Mouse (Mus musculus): ENCODE results near the gene Snph.
A peak's percentile ranks its signal among the peaks of the same experiment; 100 is the strongest.

The Snph gene

DNA sequence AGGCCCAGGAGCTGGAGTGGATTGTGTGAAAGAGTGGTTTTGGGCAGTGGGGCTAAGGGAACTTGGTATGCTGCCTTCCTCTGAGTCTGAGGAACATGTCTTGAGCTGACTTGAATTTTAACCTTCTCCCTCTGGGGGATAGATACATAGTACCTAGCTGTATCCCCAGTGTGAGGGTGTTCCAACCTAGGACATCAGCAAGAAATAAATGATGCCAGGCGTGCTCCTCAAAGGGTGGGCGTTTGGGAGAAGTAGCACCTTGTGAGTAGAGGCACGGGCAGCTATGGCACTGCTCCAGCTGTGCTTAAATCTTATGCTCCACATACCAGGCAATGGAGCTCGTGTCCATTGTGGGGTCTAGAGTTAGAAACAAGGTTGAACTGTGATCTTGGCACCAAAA, 85.8 kb downstream of the Snph start:
- no peak for ATAC-seq (ENCODE audit: insufficient number of reproducible peaks, low FRiP score, low TSS enrichment)

DNA sequence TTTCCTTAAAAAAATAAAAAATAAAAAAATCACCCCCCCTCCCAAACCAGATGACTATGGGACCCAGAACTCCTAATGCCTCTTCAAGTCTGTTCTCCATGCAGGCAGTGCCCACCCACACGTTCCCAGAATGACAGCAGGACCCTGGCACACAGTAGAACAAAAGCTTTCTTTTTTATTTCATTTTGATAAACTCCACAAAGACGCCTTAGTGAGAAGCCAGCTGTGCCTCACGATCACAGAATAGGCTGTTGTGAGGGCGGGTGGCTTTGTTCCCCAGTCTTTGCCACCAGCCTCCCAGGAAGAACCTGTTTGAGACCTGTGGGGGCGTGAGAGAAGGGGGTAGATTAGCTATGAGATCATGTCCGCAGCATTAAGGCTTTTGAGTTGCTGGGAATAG, 87.7 kb downstream of the Snph start:
- no peak for ATAC-seq (ENCODE audit: insufficient number of reproducible peaks, low FRiP score, low TSS enrichment)

DNA sequence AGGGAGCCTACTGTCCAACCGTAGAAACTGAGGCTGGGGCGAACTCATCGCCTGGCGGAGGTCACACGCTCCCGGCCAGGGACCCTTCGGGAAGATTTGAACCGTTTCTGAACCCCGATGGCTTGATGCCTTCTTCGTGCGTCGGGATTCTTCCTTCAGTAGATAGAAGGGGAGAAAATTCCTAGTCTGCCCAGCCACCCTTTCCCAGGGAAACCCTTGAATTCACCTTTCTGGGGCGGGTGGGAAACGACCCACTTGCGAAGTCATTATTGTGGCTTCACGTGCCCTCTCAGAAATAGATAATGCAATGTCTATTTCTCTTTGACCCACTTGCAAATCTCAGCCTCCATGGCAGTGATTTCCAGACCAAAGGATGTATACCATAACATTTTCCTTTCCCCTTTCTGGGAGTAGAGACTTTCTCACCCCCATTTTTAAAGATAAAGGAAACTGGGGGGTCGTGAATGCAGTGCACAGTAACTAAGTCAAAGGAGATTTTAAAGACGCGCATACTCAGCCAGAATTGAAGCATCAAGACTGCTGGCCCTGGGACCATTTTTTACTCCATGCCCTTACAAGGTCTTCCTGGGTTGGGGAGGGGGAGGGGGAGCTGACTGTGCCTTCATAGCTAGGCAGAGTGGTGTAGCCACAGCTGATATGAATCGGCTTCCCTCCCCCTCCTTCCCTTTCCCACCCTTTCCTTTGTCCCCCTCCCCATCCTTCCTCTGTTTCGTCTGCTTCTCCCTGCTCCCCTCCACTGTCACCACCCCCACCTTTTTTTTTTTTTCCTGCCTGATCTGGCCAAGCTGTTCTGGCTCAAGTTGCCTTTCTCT, 89.1 kb downstream of the Snph start:
- no peak; the same call in 1 of the 2 replicates for ATAC-seq (ENCODE audit: insufficient number of reproducible peaks, low FRiP score, low TSS enrichment)

GRCm38 (mm10) chr2:151542323-151543062, 89.9 kb downstream of the Snph start, which contains the start of gene Fkbp1a:
Fkbp1a (plus strand) TSS chr2:151542483.
- ATAC-seq (ENCODE audit: insufficient number of reproducible peaks, low FRiP score, low TSS enrichment) = peak; percentile 92
